Mouse (Mus musculus) kidney, embryonic 14.5 days (tissue): Measurements from ENCODE around the gene Pemt. TPM values are rescaled to one million over a fixed set of nuclear protein-coding genes. Genes with fewer than 3 reads are reported as not detected.

ENCODE experiments used
- ATAC-seq: fragments of 200-750 bp; cut with Nextera tagmentation; 2 replicates; pipeline ENCODE4 v1.8.0; 2017; ENCODE audit warnings: moderate number of reproducible peaks, mild to moderate bottlenecking, moderate TSS enrichment, moderate library complexity; ENCODE audit not compliant: low FRiP score, low TSS enrichment
- H3K27ac ChIP-seq: fragments of 300-500 bp; sonication (generic); 2 replicates; pipeline ENCODE4 v1.5.1; 2014; ENCODE audit warnings: low read depth, mild to moderate bottlenecking, low read length, moderate library complexity, mixed read lengths
- H3K27me3 ChIP-seq: fragments of 300-500 bp; sonication (generic); 2 replicates; pipeline ENCODE4 v1.6.1; 2014; ENCODE audit warnings: mild to moderate bottlenecking, low read length; ENCODE audit not compliant: control insufficient read depth, insufficient read depth
- H3K36me3 ChIP-seq: fragments of 300-500 bp; sonication (generic); 2 replicates; pipeline ENCODE4 v1.6.1; 2014; ENCODE audit warnings: low read length, mixed read lengths; ENCODE audit not compliant: control insufficient read depth, insufficient read depth
- H3K4me1 ChIP-seq: fragments of 300-500 bp; sonication (generic); 2 replicates; pipeline ENCODE4 v1.6.1; 2014; ENCODE audit warnings: low read length, mixed read lengths; ENCODE audit not compliant: control insufficient read depth, insufficient read depth
- H3K4me2 ChIP-seq: fragments of 300-500 bp; sonication (generic); replicated peaks from 2 replicates; pipeline ENCODE4 v1.6.1; 2014; ENCODE audit warnings: low read depth, mild to moderate bottlenecking, low read length
- H3K4me3 ChIP-seq: fragments of 300-500 bp; sonication (generic); 2 replicates; pipeline ENCODE4 v1.5.1; 2014; ENCODE audit warnings: mild to moderate bottlenecking, low read length
- H3K9ac ChIP-seq: fragments of 300-500 bp; sonication (generic); 2 replicates; pipeline ENCODE4 v1.6.1; 2014; ENCODE audit warnings: low read depth, mild to moderate bottlenecking, low read length, moderate library complexity
- H3K9me3 ChIP-seq: fragments of 300-500 bp; sonication (generic); 2 replicates; pipeline ENCODE4 v1.6.1; 2016; ENCODE audit warnings: low read length; ENCODE audit not compliant: control insufficient read depth
- WGBS: fragments of 180-500 bp; shearing (Covaris S2); extraction: QIAGEN DNeasy Blood & Tissue Kit; methylation state at CpG from one replicate; pipeline ENCODE4 v1.1.7; 2014; 5-methylcytosine and 5-hydroxymethylcytosine counted together
- polyA plus RNA-seq: library from polyadenylated mRNA; unstranded; fragments of >200 nt; fragmentation: Nextera tagmentation; extraction: Ambion mirVana; gene quantifications from 2 replicates; pipeline ENCODE4 v1.2.1, GENCODE M21; 2014

Pemt gene
- polyA plus RNA-seq, 1 experiment from 2014 or later, result 13.6 TPM

DNA sequence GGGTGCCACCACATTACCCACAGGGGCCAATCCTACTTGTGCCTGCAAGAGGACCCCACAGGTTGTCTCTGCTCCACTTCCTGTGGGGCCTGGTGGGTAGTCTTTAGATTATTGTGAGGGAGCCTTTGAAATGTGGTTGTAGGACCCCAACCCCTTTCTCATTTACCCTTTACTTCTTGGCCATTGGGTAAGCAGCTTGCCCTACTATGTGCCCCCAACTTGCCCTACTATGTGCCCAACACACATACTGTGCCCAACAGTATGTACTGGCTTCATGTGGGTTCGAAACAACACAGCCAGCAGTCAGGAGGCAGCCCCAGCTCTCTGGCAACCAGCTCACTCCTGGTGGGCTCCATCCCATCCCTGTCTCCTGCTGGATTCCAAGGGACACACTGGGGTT is 78.5 kb downstream of the Pemt start:
- H3K27me3 ChIP-seq, result peaks cover 15% of the 10 kb centered on the region; the same call in 1 of the 2 replicates
- H3K9me3 ChIP-seq, result no peaks in the 10 kb centered on the region
- H3K4me2 ChIP-seq, result no peak overlapping the region
- no peak overlapping the region for H3K4me3 ChIP-seq
- H3K9ac ChIP-seq, result no peak overlapping the region
- no peak overlapping the region for H3K27ac ChIP-seq
- peaks cover 19% of the 10 kb centered on the region for H3K4me1 ChIP-seq
- no peaks in the 10 kb centered on the region; the same call in 1 of the 2 replicates for H3K36me3 ChIP-seq
- 100% methylated on average over 1 of the region's 1 CpGs for WGBS
- no peak for ATAC-seq

DNA sequence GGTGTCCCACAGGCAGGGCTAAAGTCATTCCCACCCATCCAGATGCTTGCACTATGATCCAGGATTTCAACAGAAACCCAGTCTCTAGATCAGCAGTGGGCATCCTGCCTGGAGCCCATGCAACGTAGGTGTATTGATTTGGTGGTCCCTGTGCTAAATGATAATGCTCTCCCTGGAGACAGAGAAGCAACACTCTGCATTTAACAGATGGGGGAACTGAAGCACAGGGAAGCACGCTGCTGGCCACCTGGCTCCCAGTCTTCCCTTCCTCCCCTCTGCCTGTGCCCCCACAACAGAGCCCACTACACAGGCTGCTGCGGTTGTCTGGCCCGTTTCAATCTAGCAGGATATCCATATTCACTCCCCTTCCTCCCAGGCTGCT is 80.2 kb downstream of the Pemt start:
- H3K4me1 ChIP-seq, result peaks cover 19% of the 10 kb centered on the region
- no peak overlapping the region; the same call in 1 of the 2 replicates for H3K27ac ChIP-seq
- no peaks in the 10 kb centered on the region for H3K9me3 ChIP-seq
- WGBS, result 64% methylated on average over 4 of the region's 4 CpGs
- no peak overlapping the region for H3K9ac ChIP-seq
- no peak overlapping the region for H3K4me2 ChIP-seq
- peaks cover 11% of the 10 kb centered on the region; the same call in 1 of the 2 replicates for H3K36me3 ChIP-seq
- no peak for ATAC-seq
- H3K27me3 ChIP-seq, result peaks cover 19% of the 10 kb centered on the region; the same call in 1 of the 2 replicates
- H3K4me3 ChIP-seq, result no peak overlapping the region

DNA sequence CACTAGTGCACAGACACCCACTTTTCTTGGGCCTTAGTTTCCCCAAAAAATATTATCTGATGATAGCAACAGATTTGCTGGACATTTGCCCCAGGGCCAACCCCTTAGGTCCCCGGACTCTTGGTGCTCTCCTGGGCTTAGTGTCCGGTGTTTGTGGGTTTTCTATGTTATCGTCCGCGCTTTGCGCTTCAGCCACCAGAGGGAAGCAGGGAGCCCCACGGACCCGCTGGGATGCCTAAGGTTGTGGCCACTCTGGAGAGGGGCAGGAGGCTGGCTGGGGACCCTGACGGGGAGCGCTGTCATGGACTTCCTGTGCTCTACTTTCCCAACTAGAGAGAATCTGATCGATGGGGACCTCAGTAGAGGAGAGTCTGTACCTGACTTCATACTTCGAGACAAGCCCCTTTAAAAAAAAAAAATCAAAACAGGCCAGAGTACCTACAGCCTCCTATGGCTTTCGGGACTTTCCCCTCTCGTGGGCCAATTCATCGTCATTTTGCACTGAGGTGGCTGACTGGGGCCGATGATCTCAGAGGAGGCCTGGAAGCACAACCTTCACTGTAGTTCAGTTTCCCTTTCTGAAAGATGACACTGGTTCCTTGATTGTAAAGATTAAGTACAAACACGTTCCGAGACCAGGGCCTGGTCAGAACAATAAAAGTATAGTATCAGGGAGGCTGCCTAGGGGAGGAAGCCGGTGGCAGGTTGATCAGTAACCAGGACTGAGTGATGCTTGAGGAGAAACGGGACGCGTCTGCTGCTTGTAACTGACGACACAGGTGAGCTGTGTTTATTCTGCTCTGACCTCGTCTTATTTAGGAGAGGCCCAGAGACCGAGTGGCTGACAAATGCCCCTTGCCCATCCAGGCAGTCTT is 80.8 kb downstream of the Pemt start:
- Histone ChIP-seq H3K27ac (peak overlapping the region; percentile 69), H3K9me3 (no peaks in the 10 kb centered on the region), H3K4me2 (peak overlapping the region; percentile 96), H3K36me3 (peaks cover 17% of the 10 kb centered on the region), H3K4me3 (peak overlapping the region; percentile 49), H3K27me3 (peaks cover 19% of the 10 kb centered on the region; the same call in 1 of the 2 replicates), H3K4me1 (peaks cover 19% of the 10 kb centered on the region), H3K9ac (peak overlapping the region; percentile 60)
- 22% methylated on average over 25 of the region's 25 CpGs for WGBS
- ATAC-seq, result peak; percentile 85

DNA sequence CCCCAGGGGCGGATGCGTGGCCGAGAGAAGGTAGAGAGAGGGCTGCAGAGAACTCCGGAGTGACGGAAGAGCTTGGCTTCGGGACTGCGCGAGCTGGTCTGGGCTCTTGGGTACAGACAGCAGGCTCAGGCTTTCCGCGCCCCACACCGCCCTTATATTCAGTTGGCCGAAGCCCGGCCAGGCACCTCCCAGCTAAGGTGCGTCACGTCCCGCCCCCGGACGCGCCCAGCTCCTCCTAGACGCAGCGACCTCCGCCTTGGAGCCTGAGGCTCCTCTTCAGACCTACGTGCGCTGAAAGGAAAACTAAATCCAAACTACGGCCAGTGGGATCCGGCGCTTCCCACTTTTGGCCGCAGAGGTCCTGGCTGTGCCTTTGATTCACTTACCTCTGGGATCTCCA is 81.5 kb downstream of the Pemt start, which contains the start of gene Rasd1:
Rasd1 (minus strand) TSS at position 127 of the 400 bp plus-strand sequence.
- H3K27ac ChIP-seq, result peak within 1 kb of the TSS; percentile 69

DNA sequence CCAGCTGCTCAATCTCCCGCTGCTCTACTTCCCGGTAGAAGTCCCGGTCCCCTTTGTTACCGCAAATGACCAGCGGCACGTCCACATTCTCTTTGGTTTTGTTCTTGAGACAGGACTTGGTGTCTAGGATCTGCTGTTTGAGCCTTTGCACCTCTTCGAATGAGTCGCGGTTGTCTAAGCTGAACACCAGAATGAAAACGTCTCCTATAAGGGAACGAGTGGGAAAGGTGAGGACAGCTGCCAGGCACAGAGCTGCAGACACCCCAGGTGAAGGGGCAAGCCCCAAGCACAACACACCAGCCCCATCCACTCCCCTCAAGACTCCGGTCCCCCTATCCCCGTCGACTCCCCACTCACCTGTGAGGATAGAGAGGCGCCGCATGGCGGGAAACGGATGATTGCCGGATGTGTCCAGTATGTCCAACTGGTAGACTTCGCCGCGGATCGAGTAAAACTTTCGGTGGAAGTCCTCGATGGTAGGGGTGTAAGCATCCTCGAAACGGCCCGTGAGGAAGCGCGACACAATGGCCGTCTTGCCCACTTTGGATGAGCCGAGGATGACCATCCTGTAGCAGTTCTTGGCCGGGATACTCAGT is 82.0 kb downstream of the Pemt start:
- Histone ChIP-seq H3K27me3 (peaks cover 19% of the 10 kb centered on the region; the same call in 1 of the 2 replicates), H3K4me1 (peaks cover 19% of the 10 kb centered on the region), H3K9ac (peak overlapping the region; percentile 60), H3K27ac (no peak overlapping the region), H3K4me3 (peak overlapping the region; percentile 49), H3K36me3 (peaks cover 19% of the 10 kb centered on the region), H3K9me3 (no peaks in the 10 kb centered on the region), H3K4me2 (peak overlapping the region; percentile 96)
- WGBS, result 2% methylated on average over 33 of the region's 33 CpGs
- peak; percentile 29; the same call in 1 of the 2 replicates for ATAC-seq

More for the DNA sequence above, 81.5 kb downstream of the Pemt start, which contains the start of gene Rasd1:
- 2% methylated on average over 28 of the region's 28 CpGs for WGBS
- Histone ChIP-seq H3K4me2 (peak within 1 kb of the TSS; percentile 96), H3K4me1 (peaks cover 19% of the 10 kb centered on the region), H3K9ac (peak within 1 kb of the TSS; percentile 60), H3K9me3 (no peaks in the 10 kb centered on the region), H3K4me3 (peak within 1 kb of the TSS; percentile 49), H3K27me3 (peaks cover 19% of the 10 kb centered on the region; the same call in 1 of the 2 replicates), H3K36me3 (peaks cover 19% of the 10 kb centered on the region)
- ATAC-seq, result peak; percentile 87

DNA sequence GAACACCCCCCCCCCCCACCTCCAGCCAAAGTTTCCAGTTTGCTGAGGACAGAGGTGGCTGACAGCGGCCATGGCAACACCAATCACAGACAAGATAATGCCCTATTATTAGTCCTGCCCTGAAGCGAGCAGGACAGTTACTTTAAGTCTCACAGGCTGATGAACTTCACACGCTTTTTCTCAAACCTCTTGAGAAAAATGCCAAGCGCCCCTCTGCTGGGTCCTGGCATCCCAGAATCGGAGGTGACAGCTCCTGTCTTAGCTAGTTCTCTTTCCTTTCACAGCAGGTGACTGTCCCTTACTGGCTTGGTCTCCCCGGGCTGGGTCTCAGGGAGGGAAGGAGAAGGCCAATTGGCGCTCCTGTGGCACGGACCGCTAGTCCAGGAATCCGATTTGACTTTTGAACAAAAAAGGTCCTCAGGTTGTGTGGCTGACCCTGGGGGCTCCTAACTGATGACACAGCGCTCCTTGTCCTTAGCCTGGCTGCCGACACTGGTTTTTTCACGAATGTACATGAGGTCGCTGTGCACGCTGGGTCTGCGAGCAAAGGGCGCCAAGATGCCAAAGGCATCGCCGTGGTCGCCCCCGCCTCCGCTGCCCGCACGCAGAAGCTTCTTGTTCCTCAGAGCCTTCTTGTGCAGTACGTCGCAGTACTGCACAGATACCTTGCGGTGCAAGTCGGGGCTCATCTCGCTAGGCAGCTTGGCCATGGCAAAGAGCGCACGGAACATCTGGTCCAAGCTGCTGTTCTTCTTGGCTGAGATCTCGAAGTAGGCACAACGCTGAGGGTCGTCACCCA is 82.7 kb downstream of the Pemt start:
- ATAC-seq, result no peak
- no peaks in the 10 kb centered on the region for H3K9me3 ChIP-seq
- H3K27ac ChIP-seq, result no peak overlapping the region
- peaks cover 19% of the 10 kb centered on the region; the same call in 1 of the 2 replicates for H3K27me3 ChIP-seq
- H3K9ac ChIP-seq, result peak overlapping the region; percentile 60; the same call in 1 of the 2 replicates
- H3K4me2 ChIP-seq, result peak overlapping the region; percentile 96
- H3K4me1 ChIP-seq, result peaks cover 19% of the 10 kb centered on the region
- H3K4me3 ChIP-seq, result peak overlapping the region; percentile 49
- peaks cover 19% of the 10 kb centered on the region for H3K36me3 ChIP-seq
- 7% methylated on average over 34 of the region's 34 CpGs for WGBS

DNA sequence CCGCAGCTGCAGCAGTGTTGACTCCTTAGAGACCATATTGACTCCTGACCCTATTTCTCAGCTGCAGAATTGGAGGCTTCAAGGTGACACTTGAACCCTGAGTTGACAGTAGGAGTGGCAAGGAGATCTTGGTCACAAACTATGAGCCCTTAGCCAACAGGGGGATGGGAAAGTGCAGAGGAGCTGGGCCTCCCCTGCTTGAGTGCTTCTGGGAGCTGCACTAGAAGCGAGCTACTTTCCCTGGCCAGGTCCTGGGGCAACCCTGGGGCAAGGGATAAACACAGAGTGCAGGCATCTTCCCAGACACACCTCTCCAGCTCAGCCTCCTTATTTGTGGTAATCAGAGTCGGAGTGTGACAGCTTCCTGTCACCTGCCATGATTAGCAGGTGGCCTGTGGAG is 83.7 kb downstream of the Pemt start:
- Histone ChIP-seq H3K4me2 (no peak overlapping the region), H3K36me3 (peaks cover 19% of the 10 kb centered on the region), H3K9me3 (no peaks in the 10 kb centered on the region), H3K9ac (no peak overlapping the region), H3K27ac (no peak overlapping the region), H3K27me3 (peaks cover 19% of the 10 kb centered on the region; the same call in 1 of the 2 replicates), H3K4me3 (no peak overlapping the region), H3K4me1 (peaks cover 19% of the 10 kb centered on the region)
- no peak for ATAC-seq
- WGBS, result 67% methylated on average over 3 of the region's 3 CpGs

DNA sequence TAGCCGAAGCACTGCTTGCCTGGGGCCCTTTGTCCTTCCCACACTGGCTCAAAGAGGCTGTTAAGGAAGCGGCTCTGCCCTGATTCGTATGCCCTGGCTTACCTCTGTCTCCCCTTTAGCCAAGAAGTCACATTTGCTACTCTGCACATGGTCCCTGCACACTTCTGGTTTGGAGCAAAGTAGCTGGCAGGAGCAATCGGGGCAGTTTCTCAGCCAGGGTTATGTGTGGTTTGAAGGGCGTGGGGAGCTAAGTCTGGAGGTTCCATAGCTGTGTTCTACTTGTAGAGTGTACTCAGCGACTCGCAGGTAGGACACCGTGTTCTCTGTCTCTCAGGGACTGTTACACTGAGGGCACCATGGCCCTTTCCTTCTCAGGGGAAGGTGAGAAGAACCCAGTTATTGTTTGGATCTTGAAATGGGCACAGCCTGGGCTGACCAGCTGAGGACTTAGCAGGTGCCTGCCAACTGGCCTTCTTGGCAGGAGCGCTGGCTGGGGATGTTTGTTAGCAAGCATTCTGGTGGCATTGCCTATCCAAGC is 84.9 kb downstream of the Pemt start:
- H3K4me2 ChIP-seq, result no peak overlapping the region
- no peak for ATAC-seq
- H3K27me3 ChIP-seq, result peaks cover 19% of the 10 kb centered on the region; the same call in 1 of the 2 replicates
- no peak overlapping the region for H3K9ac ChIP-seq
- no peak overlapping the region for H3K27ac ChIP-seq
- H3K36me3 ChIP-seq, result peaks cover 19% of the 10 kb centered on the region
- no peaks in the 10 kb centered on the region for H3K9me3 ChIP-seq
- H3K4me1 ChIP-seq, result peaks cover 19% of the 10 kb centered on the region
- H3K4me3 ChIP-seq, result no peak overlapping the region
- 90% methylated on average over 9 of the region's 9 CpGs for WGBS
